Mouse (Mus musculus): ENCODE results near the gene A4gnt. TPM values are rescaled to one million over a fixed set of nuclear protein-coding genes. Genes with fewer than 3 reads are reported as not detected.

Gene A4gnt
- polyA plus RNA-seq, 1 experiment: 1.1 TPM

DNA sequence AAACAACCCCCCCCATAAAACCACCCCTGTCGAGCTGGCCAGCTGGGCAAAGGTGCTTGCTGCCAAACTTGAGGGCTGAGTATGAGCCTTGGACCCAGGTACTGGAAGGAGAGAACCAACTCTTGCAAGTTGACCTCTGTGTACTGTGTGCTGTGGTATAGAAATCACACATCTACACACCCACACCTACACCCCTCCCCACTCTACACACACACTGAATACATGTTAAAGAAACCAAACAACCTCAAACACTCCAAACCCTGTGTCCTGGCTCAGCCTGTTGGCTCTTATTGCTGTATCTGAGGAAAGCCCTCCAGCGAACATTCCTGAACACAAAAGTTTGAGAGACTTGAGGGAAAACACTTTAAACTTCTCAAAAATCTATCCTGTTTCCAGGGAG lies 10.7 kb downstream of the A4gnt start:
- no peak overlapping the region for H3K27ac ChIP-seq (ENCODE audit: insufficient read depth, low read depth, low read length)
- H3K4me1 ChIP-seq (ENCODE audit: control insufficient read depth, insufficient read depth, insufficient read length, low read length): no peaks in the 10 kb centered on the region
- H3K4me3 ChIP-seq (ENCODE audit: low read depth, low read length): no peak overlapping the region
- 30% methylated on average over 2 of the region's 2 CpGs for whole genome bisulfite sequencing
- no peak for TF ChIP-seq CTCF (IDR thresholded peaks at IDR 0.05; ENCODE audit: extremely low read depth, insufficient read length, insufficient replicate concordance, low read depth, low read length)
- TF ChIP-seq POLR2A (IDR thresholded peaks at IDR 0.05; ENCODE audit: low read depth, low read length): no peak
- no peaks in the 10 kb centered on the region for H3K27me3 ChIP-seq (ENCODE audit: control insufficient read depth, insufficient read depth, low read length)
- no peaks in the 10 kb centered on the region for H3K36me3 ChIP-seq (ENCODE audit: control insufficient read depth, insufficient read depth, low read length)

GRCm38 (mm10) chr9:99624117-99624516 lies 11.8 kb downstream of the A4gnt start:
- Histone ChIP-seq H3K4me1 (ENCODE audit: control insufficient read depth, insufficient read depth, insufficient read length, low read length) (no peaks in the 10 kb centered on the region), H3K27me3 (ENCODE audit: control insufficient read depth, insufficient read depth, low read length) (no peaks in the 10 kb centered on the region), H3K36me3 (ENCODE audit: control insufficient read depth, insufficient read depth, low read length) (no peaks in the 10 kb centered on the region), H3K4me3 (ENCODE audit: low read depth, low read length) (no peak overlapping the region), H3K27ac (ENCODE audit: insufficient read depth, low read depth, low read length) (no peak overlapping the region)
- TF ChIP-seq POLR2A (IDR thresholded peaks at IDR 0.05; ENCODE audit: low read depth, low read length): no peak
- TF ChIP-seq CTCF (IDR thresholded peaks at IDR 0.05; ENCODE audit: extremely low read depth, insufficient read length, insufficient replicate concordance, low read depth, low read length): no peak
- 76% methylated on average over 6 of the region's 6 CpGs for WGBS

DNA sequence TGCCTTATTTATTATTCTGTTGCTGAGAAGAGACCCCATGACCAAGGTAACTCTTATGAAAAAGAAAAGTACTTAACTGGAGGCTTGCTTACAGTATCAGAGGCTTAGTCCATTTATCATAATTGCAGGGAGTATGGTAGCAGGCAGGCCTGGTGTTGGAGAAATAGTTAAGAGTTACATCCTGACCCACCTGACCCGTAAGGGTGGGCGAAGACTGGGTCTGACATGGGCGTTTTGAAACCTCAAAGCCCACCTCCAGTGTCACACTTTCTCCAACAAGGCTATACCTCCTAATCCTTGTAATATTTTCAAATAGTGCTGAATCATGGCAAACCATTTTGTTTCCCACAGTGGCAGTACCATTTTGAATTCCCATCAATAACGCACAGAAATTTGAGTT lies 16.3 kb downstream of the A4gnt start:
- H3K27ac ChIP-seq (ENCODE audit: insufficient read depth, low read depth, low read length): peak overlapping the region; percentile 55; the same call in 1 of the 2 replicates
- WGBS: 81% methylated on average over 4 of the region's 4 CpGs

DNA sequence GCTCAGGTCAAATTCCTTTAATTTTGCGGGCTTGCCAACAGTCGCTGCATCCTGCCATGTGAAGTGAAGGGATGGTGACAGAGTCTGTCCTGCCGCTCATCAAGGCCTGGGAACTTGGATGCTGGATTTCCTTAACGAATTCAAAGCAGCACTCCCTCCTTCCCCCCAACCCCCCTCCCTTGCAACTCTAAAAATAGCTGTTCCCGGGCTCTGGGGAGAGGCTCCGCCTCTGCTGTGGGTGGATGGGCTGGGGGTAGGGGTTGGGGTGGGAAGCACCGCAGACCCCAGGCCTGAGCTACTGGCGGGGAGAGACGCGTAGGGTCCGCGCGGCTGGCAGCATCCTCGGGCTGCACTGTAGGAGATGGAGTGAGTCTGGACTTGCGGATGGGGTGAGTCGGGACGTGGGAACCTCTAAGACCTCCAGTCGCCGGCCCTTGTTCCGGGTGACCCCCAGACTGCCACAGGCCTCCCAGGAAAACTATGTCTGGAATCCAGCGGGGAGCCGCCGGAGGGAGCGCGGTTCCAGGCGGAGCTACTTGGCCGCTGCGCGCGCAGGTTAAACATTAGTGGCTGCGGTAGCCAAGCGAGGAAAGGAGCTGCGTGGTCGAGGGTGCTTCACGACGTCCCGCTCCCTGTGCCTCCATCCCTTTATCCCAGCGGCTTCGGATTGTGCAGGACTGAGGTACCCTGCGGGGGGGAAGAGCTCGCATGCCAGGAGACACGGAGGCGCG lies 17.1 kb downstream of the A4gnt start, which contains the start of gene Dzip1l:
Gene Dzip1l (plus strand): TSS at position 216 of the 731 bp plus-strand sequence.
- WGBS: 3% methylated on average over 44 of the region's 44 CpGs
- Histone ChIP-seq H3K27ac (ENCODE audit: insufficient read depth, low read depth, low read length) (peak within 1 kb of the TSS; percentile 55; the same call in 1 of the 2 replicates), H3K4me1 (ENCODE audit: control insufficient read depth, insufficient read depth, insufficient read length, low read length) (no peaks in the 10 kb centered on the region)

More for the DNA sequence above, 16.3 kb downstream of the A4gnt start:
- Histone ChIP-seq H3K4me3 (ENCODE audit: low read depth, low read length) (no peak overlapping the region), H3K27me3 (ENCODE audit: control insufficient read depth, insufficient read depth, low read length) (no peaks in the 10 kb centered on the region), H3K36me3 (ENCODE audit: control insufficient read depth, insufficient read depth, low read length) (no peaks in the 10 kb centered on the region), H3K4me1 (ENCODE audit: control insufficient read depth, insufficient read depth, insufficient read length, low read length) (no peaks in the 10 kb centered on the region)
- TF ChIP-seq CTCF (IDR thresholded peaks at IDR 0.05; ENCODE audit: extremely low read depth, insufficient read length, insufficient replicate concordance, low read depth, low read length) (no peak), POLR2A (IDR thresholded peaks at IDR 0.05; ENCODE audit: low read depth, low read length) (no peak)

DNA sequence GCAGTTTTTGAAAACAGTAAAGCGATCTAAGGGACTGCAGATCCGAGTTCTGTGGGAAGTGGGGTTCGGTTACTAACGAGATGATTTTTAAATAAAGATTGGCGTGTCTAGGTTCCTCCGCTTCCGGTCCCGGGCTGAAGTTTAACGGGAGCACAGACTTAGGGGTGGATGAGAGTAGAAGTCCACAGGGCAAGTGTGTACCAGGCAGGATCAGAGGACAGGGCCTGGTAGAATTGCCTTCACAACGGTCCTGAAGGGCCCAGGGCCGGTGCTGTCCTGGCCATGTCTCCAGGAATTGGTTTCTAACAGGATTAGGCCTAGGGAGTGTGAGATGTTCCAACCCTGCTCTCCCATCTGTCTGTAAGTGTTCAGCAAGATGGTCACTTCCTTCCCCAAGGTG lies 17.8 kb downstream of the A4gnt start:
- WGBS: 19% methylated on average over 11 of the region's 11 CpGs
- TF ChIP-seq POLR2A (IDR thresholded peaks at IDR 0.05; ENCODE audit: low read depth, low read length) (no peak), CTCF (IDR thresholded peaks at IDR 0.05; ENCODE audit: extremely low read depth, insufficient read length, insufficient replicate concordance, low read depth, low read length) (no peak)
- Histone ChIP-seq H3K36me3 (ENCODE audit: control insufficient read depth, insufficient read depth, low read length) (no peaks in the 10 kb centered on the region), H3K4me3 (ENCODE audit: low read depth, low read length) (peak overlapping the region; percentile 59), H3K27me3 (ENCODE audit: control insufficient read depth, insufficient read depth, low read length) (no peaks in the 10 kb centered on the region), H3K27ac (ENCODE audit: insufficient read depth, low read depth, low read length) (0 out of 2 replicates have a peak overlapping the region, but pooled peaks have one; percentile 31), H3K4me1 (ENCODE audit: control insufficient read depth, insufficient read depth, insufficient read length, low read length) (no peaks in the 10 kb centered on the region)

More for the DNA sequence above, 17.1 kb downstream of the A4gnt start, which contains the start of gene Dzip1l:
- Histone ChIP-seq H3K27me3 (ENCODE audit: control insufficient read depth, insufficient read depth, low read length) (no peaks in the 10 kb centered on the region), H3K36me3 (ENCODE audit: control insufficient read depth, insufficient read depth, low read length) (no peaks in the 10 kb centered on the region), H3K4me3 (ENCODE audit: low read depth, low read length) (peak within 1 kb of the TSS; percentile 59)
- TF ChIP-seq POLR2A (IDR thresholded peaks at IDR 0.05; ENCODE audit: low read depth, low read length): no peak
- TF ChIP-seq CTCF (IDR thresholded peaks at IDR 0.05; ENCODE audit: extremely low read depth, insufficient read length, insufficient replicate concordance, low read depth, low read length): no peak

DNA sequence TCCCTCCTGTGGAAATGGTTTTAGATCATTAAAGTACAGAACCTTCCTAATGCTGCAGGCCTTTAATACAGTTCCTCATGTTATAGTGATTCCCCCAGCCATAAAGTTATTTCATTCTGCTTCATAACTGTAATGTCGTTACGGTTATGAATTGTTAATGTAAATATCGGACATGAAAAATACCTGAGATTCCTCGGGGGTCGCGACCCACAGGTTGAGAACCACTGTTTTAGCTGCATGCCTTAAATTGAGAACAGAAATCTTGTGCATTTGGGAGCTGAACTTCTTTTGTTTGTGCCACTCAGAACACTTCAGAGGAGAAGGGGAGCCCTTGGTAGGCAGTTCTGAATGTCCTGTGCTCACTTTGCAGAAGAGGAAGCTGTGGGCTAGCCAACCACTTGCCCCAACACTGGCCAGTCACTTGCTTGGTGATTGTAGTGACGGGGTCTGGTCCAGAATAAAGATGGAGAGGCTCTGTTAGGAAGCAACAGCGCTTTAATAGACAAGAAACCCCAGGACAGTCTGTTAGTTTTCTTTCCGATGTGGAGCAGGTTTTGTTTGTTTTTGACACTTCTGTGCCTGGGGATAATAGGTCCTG lies 18.3 kb downstream of the A4gnt start:
- WGBS: 73% methylated on average over 9 of the region's 9 CpGs
- no peaks in the 10 kb centered on the region for H3K27me3 ChIP-seq (ENCODE audit: control insufficient read depth, insufficient read depth, low read length)
- TF ChIP-seq POLR2A (IDR thresholded peaks at IDR 0.05; ENCODE audit: low read depth, low read length) (no peak), CTCF (IDR thresholded peaks at IDR 0.05; ENCODE audit: extremely low read depth, insufficient read length, insufficient replicate concordance, low read depth, low read length) (no peak)
- no peaks in the 10 kb centered on the region for H3K36me3 ChIP-seq (ENCODE audit: control insufficient read depth, insufficient read depth, low read length)
- peak overlapping the region; percentile 59 for H3K4me3 ChIP-seq (ENCODE audit: low read depth, low read length)
- H3K4me1 ChIP-seq (ENCODE audit: control insufficient read depth, insufficient read depth, insufficient read length, low read length): no peaks in the 10 kb centered on the region
- H3K27ac ChIP-seq (ENCODE audit: insufficient read depth, low read depth, low read length): no peak overlapping the region

- 57% methylated on average over 2 of the region's 2 CpGs for WGBS
- Histone ChIP-seq H3K4me1 (ENCODE audit: control insufficient read depth, insufficient read depth, insufficient read length, low read length) (no peaks in the 10 kb centered on the region), H3K27me3 (ENCODE audit: control insufficient read depth, insufficient read depth, low read length) (no peaks in the 10 kb centered on the region), H3K36me3 (ENCODE audit: control insufficient read depth, insufficient read depth, low read length) (no peaks in the 10 kb centered on the region), H3K4me3 (ENCODE audit: low read depth, low read length) (no peak overlapping the region), H3K27ac (ENCODE audit: insufficient read depth, low read depth, low read length) (no peak overlapping the region)
- TF ChIP-seq POLR2A (IDR thresholded peaks at IDR 0.05; ENCODE audit: low read depth, low read length) (no peak), CTCF (IDR thresholded peaks at IDR 0.05; ENCODE audit: extremely low read depth, insufficient read length, insufficient replicate concordance, low read depth, low read length) (no peak)
These were observed 19.5 kb downstream of the A4gnt start for GRCm38 (mm10) chr9:99631781-99632180.
